Mouse (Mus musculus) embryo, embryonic 11.5 days (tissue): ENCODE results near the gene Srf.
A peak's percentile ranks its signal among the peaks of the same experiment; 100 is the strongest.

Experiments used
- DNase-seq: peaks from one replicate; pipeline ENCODE4 v3.0.0-alpha.2; 2012; ENCODE audit warnings: low read depth, low spot score

The Srf gene

DNA sequence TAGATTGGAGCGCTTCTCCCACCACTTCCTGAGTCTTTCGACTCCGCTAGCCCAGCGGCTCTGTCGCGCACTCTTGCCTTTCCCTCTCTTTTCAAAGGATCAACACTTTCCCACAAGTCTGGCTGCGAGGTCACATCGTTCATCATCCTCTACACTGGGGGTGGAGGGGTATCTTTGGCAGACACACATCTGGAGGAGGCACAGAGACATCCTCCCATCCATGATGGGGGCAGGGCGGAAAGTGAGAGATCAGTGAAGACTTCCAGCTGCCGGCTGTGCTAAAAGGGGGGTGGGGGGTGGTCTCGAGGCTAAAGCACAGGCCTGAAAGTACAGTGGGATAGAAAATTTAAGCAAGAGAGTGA, 590 bp upstream of the Srf start:
- DNase-seq, result peak; percentile 57

DNA sequence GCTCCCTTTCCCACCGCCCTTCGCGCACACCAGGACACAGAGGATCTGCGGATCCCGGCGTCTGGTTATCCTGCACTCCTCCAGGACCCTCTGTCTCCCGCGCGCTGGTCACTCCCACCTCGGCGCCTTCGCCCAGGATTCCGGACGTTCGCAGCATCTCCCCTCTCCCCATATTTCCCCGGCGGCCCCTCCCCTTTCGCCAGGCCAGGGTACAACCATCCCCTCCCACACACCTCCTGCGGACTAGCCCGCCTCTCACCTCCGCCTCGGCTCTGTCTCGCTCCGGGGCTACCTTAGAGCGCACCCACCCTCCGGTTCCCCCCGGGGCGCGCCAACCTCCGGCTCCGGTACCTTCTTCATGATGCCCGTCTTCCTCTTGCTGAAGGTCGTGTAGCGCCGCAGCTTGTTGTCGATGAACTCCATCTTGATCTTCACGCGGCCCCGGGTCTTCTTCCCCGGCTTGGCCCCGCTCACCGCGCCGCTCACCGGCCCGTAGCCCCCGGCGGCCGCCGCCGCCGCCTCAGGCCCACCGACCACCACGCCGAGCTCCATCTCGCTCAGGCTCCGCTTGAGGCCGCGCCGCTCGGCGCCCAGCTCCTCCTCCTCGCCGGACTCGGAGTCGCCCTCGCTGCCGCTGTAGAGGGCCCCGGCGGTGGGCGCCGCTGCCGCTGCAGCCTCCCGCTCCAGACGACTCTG, 850 bp downstream of the Srf start:
- peak; percentile 30 for DNase-seq

DNA sequence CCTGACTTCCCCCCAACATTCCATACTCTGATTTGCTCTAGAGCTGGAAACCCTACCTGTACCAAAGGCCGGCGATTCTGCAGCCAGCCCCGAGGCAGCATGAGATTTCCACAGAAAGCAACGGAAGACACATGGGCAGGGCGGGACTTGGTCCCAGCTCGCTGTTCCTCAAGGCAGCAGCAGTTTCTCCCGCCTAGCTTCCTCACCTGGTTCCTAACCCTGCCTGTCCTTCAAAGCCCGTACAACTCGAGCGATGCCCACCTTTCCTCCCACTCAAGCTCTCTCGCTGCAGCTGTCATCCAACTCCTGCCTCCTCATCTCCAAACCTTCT, 1.4 kb downstream of the Srf start:
- DNase-seq, result peak; percentile 17

DNA sequence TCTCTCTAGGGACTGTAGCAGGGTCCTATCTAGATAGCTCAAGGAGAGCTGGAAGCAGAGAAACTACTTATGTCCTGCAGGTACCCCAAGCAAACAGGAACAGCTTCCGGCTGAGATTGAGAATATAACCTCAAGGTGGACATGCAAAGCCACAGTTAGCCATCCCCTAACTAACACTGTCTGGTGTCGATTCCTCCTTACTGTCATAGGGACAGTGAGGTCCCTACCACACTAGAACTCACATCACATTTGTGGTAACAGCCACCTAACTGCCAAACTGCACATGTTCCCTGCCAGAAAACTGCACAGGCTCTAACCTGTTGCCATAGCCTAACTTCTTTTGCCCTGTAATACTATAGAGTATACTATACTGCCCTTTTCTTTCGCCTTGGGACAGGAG, 2.0 kb downstream of the Srf start:
- no peak for DNase-seq

DNA sequence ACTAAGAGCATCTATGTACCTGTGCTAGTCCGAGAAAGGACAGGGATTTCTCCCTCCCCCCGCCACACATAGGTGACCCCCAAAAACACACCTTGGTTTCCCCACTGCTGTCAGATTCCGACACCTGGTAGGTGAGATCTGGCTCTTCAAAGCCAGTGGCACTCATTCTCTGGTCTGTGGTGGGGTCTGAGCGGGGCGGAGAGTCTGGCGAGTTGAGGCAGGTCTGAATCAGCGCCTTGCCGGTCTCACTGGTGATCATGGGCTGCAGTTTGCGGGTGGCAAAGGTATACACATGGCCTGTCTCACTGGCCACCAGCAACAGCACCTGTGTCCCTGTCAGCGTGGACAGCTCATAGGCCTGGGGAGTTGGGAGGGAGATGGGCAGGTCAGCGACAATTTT, 2.5 kb downstream of the Srf start:
- no peak for DNase-seq

DNA sequence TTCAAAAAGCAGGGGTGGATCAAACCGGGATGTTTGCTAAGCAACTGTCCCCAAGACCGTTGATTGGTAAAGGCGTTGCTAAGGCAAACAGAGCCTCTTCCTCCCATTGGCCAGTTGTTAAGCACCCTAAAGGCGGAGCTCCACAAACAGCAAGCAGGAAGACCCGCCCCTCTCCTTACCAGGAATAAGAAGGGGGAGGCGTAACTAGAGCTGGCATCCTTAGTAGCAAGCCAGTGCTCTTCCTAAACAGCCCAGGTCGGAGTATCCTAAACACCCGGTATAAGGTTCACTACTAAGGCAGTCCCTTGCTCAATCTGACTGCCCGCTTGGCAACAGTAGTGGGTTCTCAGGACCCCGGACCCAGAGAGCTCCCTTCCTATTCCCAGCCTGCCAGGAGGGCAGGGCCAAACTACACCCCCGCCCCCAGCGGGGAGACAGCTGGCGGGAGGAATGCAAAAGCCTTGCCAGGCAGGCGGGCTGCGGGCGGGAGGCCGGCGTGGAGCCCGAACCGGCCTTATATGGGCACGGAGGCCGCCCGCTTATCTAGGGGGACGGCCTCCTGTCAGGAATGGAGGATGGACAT, 3.0 kb downstream of the Srf start:
- DNase-seq, result peak; percentile 84

DNA sequence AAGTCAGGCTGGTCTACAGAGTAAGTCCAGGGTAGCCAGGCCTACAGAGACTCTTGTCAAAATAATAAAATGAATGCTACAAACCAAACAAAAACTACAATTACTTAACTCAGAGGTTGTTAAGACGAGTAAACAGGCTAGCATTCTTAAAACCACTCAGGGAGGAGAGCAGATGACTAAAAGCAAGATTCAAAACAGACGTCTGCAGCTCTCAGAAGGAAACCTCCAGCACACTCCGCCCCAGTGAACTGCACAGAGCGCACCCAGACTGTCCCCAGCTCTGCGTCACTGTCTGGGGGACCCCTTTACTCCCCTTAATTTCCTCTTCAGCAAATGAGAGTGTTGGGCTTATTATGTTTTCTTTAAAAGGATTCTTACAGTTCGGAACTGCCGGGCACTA, 3.8 kb downstream of the Srf start:
- no peak for DNase-seq

DNA sequence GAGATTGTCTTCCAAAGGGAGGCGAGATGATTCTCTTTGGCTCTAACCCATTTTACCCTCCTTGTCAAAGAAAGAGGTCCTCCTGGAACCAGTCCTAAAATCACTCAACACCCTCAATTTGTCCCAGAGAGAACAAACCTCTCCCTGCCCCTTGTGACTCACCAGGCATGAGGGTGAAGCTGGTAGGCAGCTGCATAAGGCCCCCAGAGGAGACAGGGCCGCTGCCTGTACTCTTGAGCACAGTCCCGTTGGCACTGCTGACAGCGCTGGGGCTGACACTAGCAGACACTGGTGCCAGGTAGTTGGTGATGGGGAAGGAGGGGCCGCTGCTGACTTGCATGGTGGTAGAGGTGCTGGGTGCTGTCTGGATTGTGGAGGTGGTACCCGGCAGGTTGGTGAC, 4.6 kb downstream of the Srf start:
- no peak for DNase-seq

DNA sequence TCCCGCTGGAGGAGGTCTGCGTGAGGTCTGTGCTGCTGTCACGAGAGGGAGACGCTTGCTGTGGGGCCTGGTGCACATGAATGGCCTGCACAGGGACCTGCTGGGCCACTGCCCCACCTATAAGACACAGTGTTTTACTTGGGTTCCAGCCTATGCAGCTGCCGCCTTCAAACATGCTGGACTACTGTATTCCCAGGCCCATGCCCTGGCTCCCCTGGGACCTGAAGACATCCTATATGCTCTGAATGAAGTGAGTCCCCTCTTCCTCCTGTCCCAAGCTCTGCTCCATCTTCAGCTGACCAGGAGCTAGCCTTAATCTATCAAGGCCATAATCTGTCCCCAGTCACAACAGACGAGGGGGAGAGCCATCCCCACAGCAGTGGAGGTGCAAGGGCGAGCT, 5.1 kb downstream of the Srf start:
- no peak for DNase-seq

DNA sequence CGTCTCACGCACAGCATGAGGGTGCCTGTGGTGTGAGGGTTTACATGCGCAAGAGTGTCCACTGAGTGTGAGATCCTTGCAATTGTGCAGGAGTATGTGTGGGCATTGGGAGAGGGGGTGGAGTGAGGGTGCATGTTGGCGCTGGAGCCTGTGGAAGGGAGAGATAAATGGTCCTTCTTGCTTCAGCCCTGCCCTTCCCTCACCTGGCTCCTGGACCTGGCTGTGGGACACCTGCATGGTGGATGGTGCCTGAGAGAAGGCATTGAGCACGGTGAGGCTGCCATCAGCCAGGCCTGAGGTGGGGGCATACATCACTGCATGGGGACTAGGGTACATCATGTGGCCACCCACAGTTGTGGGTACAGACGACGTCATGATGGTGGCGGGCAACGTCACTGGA, 6.3 kb downstream of the Srf start:
- no peak for DNase-seq

DNA sequence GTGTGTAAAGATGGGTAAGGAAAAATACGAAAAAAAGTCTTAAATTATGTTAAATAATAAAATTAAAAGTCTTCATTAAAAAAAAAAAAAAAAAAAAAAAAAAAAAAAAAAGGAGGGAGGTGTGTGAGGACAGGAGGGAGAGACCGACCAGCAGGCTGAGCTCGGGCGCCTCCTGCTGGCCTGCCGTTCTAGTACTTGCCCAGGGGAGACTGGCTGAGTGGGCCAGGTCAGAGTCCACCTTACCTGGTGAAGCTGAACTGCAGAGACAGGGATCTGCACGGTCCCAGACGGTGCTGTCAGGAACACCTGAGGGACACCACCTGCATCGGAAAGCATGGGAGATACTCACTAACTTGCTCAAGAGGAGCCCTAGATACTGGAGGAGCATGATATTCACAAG, 6.8 kb downstream of the Srf start:
- DNase-seq, result peak; percentile 26

DNA sequence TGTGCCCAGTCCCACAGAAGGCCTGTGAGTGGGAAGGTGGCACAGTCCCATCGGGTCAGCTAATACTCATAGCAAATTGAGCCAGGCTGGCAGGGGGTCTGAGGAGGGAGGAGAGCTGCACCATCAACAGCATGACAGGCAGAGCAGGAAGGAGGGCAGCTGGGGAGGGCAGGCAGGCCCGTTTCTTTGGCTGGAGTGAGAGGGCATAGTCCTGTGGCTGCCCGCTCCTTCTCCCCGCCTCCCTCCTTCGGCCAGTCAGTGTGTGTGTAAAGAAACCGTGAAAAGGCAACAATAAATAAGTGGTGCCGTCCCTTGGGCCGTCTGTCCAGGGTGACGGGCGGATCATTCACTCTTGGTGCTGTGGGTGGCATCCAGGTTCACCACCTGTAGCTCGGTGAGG, 7.2 kb downstream of the Srf start:
- no peak for DNase-seq

DNA sequence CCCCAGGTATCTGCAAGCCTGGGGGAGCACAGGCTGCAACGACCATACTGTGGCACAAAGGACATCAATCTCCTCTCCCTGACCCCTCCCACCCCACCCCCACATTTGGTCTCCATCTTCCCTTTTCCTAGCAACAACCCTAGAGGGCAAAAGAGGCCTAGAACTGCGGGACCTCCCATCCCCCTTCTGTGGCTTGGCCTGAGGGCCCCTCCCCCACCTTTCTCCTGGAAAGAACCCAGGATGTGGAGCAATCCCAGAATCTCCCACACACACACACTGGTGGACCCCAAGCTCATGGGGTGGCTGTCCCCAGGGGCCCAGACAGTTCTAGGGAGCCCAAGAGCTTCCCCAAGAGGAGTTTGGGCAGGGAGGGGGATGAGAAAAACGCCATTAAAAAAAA, 8.1 kb downstream of the Srf start:
- no peak for DNase-seq

DNA sequence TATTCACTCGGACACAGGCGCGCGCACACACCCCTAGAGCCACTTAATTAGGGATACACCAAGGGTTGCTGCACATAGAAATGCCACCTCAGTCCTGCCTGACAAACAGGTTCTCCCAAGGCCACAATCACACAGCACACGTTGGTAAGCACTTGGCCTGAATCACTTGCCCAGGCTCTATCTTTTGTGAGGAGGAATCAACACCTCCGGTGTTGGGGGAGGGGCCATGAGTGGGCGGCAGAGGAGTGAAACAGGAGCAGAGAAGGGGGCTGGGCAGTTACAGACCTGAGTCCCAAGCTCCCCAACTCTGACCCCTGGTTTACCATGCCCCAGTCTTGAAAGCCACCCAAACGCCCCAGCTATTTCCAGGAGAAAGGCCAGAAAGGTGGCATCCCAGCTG, 9.0 kb downstream of the Srf start:
- no peak for DNase-seq

DNA sequence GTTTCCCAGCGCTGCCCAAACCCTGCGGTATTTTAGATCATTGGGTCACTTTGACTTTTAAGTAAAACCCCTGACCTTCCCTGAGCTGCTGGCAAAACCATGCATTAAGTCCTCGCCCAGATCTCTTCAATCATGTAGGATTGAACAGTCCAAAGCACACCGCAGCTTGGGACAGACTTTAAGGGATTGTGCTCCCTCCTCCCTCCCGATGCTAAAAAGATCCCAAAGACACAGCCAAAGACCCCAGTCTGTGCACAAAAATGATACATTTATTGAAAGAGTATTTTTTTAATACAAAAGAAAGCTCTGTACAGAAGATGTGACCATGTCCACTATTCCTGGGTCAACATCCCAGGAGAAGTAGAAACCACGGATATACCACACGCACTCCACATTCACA, 9.4 kb downstream of the Srf start:
- DNase-seq, result no peak

DNA sequence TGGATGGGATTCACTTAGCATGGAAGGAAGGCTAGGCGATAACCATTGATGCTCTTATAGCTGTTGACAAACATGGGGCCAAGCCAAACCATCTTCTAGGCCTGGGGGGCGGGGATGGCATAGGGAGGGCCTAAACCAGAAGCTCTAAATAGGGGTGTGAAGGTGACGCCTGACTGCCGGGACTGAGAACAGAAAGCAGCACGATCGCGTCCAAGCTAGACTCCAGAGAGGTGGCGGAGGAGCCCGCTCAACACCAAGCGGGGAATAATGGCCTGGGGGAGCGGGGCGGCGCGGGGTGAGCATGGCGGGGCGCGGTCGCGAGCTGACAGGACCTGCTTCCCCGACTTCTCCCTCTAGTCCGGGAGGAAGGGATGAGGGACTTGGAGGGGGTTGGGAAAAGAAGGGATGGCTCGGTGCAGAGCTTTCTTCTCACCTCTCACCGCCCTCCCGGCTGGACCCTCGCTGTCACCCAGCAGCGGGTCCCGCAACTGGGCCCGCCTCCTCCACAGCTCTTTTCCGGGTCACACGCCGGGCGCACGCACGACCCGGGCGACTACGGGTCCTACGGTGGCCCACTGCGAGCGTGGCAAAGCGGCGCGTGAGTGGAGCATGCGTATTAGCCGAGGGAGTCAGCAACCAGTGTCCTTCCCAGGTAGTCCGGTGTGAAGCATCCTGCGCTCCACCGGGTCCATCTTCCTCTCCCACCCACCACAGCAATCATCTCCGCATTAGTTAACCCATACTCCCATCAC, 10.0 kb downstream of the Srf start, which contains the start of gene Cul9:
Gene Cul9, minus strand, starts transcription at position 576 of the 752 bp plus-strand sequence.
- peak; percentile 30 for DNase-seq

DNA sequence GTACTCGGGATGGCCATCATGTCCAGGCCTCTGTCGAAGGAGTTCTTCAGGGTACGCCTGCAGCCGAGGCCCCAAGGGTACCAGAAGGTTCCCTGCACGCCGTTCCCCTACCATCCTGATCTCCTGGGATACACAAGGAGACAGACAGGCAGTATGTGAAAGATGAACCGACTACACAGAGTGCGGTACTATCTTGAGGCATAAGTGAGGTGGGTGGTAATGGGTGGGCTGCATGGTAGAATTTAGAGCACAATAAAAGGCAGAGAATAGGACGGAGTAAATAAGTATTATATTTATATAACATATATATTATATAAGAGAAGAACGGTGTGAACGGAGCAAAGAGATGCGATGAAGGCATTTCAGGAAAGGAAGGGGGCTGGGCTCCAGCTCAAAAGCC, 12.3 kb downstream of the Srf start:
- DNase-seq, result no peak

DNA sequence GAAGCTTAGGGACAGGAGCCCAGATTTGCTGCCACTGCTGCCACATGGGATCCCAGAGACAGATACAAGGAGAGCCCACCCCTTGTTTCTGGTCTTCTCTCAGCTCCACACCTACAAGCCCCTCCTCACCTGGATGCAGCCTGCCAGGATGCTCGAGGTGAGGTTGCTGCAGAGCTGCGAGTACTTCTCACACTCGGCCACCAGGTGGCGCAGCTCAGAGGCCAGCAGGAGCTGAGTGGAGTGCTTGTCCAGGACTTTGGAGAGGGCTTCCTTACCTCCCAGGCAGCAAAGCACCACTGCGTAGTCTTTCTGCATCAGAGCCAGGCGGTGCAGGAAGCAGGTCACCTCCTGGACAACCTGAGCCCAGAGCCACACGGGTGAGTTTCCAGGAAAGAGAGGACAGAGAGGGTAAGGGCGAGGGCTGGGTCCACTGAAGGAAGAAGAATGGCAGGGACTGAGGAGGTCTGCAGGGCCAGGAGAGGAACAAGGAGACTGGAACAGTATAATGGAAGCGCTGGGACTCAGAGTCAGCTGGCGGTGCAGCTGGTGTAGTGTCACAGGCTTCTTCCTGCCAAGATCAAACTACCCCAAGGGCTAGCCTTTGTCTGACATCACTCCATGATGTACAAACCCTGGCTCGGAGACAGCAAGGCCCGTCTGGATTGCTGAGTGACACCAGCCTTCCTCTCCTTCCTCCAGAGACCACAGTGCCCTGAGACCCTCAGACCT, 30.2 kb downstream of the Srf start:
- DNase-seq, result peak; percentile 74

DNA sequence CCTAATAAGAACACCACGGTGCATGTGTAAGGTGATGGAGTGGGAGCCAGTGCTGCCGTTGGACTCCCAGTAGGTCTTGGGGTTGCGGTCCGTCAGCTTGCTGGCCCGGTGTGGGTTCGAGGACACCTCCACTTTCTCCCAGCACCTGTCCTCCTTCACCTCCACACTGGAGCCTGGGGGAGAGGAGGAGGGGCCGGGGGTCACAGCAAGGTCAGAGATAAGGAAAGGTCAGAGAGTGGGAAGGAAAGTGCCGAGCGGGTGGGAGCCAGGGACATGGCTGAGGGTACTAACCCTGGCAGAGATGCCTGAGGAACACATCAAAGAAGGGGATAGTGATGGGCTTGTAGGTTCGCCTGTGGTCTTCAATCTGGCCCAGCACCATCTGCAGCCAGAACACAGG, 30.9 kb downstream of the Srf start:
- no peak for DNase-seq

DNA sequence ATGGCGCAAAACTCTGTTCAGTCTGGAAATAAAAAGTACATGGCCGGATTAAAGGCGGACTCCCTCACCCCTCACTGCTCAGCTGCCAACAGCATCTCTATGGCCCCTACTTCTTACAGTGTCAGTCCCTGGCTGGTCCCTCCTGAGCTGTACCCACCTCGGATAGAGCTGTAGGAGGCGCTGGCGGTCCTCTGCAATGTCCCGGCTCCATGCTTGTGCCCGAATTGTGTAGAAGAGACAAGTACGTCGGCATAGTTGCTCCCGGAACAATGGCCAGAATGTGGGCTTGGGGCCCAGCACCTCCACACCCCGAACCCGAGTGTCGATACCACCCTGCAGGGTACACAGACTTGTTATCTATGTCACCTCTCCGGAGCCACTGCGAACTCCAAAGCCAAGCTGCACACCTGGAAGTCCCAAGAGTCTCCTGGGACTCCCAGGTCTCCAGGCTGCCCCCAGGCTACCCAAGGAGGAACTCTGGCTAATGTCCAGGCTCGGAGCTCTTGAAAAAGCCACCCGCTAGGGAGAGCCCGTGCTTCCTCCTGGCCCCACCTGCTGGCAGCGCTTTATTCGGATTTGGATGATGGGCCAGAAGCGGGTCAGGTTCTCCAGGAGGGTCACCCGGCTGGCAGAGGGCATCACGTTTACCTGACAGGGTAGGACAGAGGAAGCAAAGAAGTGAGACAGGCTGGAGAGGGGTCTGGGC, 33.9 kb downstream of the Srf start:
- no peak for DNase-seq

DNA sequence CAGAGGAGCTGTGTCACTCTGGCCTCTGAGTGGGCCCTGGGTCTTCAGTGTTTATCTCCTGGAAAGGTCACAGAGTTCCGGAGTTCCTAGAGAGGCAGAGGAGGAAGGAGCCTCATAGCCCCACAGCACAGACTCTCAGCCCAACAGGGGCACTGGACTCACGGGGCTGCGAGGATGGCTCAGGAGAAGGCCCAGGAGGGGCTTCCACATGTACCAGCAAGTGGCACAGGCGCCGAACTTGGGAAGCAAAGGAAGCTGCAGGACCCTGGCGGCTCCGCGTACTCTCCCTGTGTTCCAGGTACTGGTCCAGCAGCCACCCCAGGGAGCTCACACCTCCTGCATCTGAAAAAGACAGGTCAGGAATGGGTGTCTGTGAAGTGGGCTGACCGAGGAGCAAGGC, 34.8 kb downstream of the Srf start:
- DNase-seq, result no peak

DNA sequence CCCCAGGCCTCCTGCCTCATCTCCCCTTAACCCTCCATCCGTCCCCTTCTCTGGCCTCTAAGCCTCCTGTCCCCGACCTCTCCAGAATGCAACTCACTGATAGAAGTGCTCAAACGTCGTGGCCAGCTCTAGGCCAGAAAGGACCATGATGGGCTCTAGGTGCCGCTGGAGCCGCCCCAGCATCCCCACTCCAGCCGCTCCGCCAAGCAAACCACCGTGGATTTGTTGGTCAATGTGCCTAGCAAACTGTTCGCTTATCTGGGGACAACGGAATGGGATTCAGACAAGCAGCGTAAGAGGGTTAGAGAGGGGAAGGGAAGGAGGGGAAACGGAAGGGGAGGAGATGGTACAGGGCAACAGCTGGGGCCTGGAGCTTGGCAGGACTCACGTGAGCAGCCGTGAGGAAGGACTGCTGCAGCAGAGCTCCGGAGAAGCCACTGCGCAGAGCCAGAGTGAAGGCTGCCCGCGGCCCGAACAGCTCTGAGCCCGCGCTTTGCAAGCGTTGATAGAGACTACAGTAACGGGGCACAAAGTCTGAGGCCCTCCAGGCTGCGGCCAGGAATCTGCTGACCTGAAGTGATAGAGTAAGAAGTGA, 35.5 kb downstream of the Srf start:
- no peak for DNase-seq
